Mouse (Mus musculus): ENCODE measurements around the gene Itgav.

The Itgav gene

GRCm38 (mm10) chr2:83828895-83829539 lies 104.8 kb downstream of the Itgav start:
- no peak for DNase-seq

GRCm38 (mm10) chr2:83832903-83833302 lies 108.7 kb downstream of the Itgav start:
- DNase-seq = no peak

GRCm38 (mm10) chr2:83835313-83836070 lies 111.3 kb downstream of the Itgav start:
- DNase-seq = no peak

GRCm38 (mm10) chr2:83848495-83848894 lies 124.3 kb downstream of the Itgav start:
- DNase-seq = no peak

GRCm38 (mm10) chr2:83853423-83853822 lies 129.2 kb downstream of the Itgav start:
- DNase-seq = no peak

- no peak for DNase-seq
These were observed 132.0 kb downstream of the Itgav start for GRCm38 (mm10) chr2:83856236-83856635.

All from cerebellum, adult 8-10 months (tissue).